Mouse (Mus musculus) hindbrain, embryonic 11.5 days (tissue): Measurements from ENCODE around the gene Akap12. TPM values are rescaled to one million over a fixed set of nuclear protein-coding genes. Genes with fewer than 3 reads are reported as not detected.

ENCODE experiments used
- ATAC-seq: fragments of 200-750 bp; cut with Nextera tagmentation; 2 replicates; pipeline ENCODE4 v1.8.0; 2017; ENCODE audit warnings: mild to moderate bottlenecking, moderate TSS enrichment, moderate library complexity; ENCODE audit not compliant: low FRiP score
- DNase-seq: peaks from one replicate; pipeline ENCODE4 v3.0.0-alpha.2; 2015; ENCODE audit warnings: low spot score
- H3K27ac ChIP-seq: fragments of 300-500 bp; sonication (generic); 2 replicates; pipeline ENCODE4 v1.5.1; 2014; ENCODE audit warnings: mild to moderate bottlenecking, low read depth, low read length
- H3K27me3 ChIP-seq: fragments of 300-500 bp; sonication (generic); 2 replicates; pipeline ENCODE4 v1.6.1; 2014; ENCODE audit warnings: mild to moderate bottlenecking, low read length, moderate library complexity, mixed read lengths; ENCODE audit not compliant: control insufficient read depth, insufficient read depth
- H3K36me3 ChIP-seq: fragments of 300-500 bp; sonication (generic); 2 replicates; pipeline ENCODE4 v1.6.1; 2014; ENCODE audit warnings: mild to moderate bottlenecking, low read length, moderate library complexity, mixed read lengths; ENCODE audit not compliant: control insufficient read depth, insufficient read depth
- H3K4me1 ChIP-seq: fragments of 300-500 bp; sonication (generic); replicated peaks from 2 replicates; pipeline ENCODE4 v1.6.1; 2014; ENCODE audit warnings: low read length, mixed read lengths; ENCODE audit not compliant: control insufficient read depth, insufficient read depth
- H3K4me2 ChIP-seq: fragments of 300-500 bp; sonication (generic); replicated peaks from 2 replicates; pipeline ENCODE4 v1.6.1; 2014; ENCODE audit warnings: mild to moderate bottlenecking, low read depth, low read length
- H3K4me3 ChIP-seq: fragments of 300-500 bp; sonication (generic); 2 replicates; pipeline ENCODE4 v1.5.1; 2014; ENCODE audit warnings: low read depth, low read length
- H3K9ac ChIP-seq: fragments of 300-500 bp; sonication (generic); 2 replicates; pipeline ENCODE4 v1.6.1; 2014; ENCODE audit warnings: low read depth, low read length
- H3K9me3 ChIP-seq: fragments of 300-500 bp; sonication (generic); 2 replicates; pipeline ENCODE4 v1.6.1; 2016; ENCODE audit warnings: low read length; ENCODE audit not compliant: control insufficient read depth
- WGBS: fragments of 180-500 bp; shearing (Covaris S2); extraction: QIAGEN DNeasy Blood & Tissue Kit; methylation state at CpG from one replicate; pipeline ENCODE4 v1.1.7; 2014; 5-methylcytosine and 5-hydroxymethylcytosine counted together
- polyA plus RNA-seq: library from polyadenylated mRNA; unstranded; fragments of >200 nt; fragmentation: Nextera tagmentation; extraction: Ambion mirVana; gene quantifications from 2 replicates; pipeline ENCODE4 v1.2.1, GENCODE M21; 2014

Gene Akap12
- polyA plus RNA-seq, 1 experiment from 2014 or later, result 65.9 TPM

- no peak for DNase-seq
- Histone ChIP-seq H3K9me3 (no peaks in the 10 kb centered on the region), H3K9ac (no peak overlapping the region), H3K4me3 (no peak overlapping the region), H3K4me1 (no peaks in the 10 kb centered on the region), H3K4me2 (no peak overlapping the region), H3K27me3 (no peaks in the 10 kb centered on the region), H3K27ac (no peak overlapping the region), H3K36me3 (no peaks in the 10 kb centered on the region)
- ATAC-seq, result no peak
- 93% methylated on average over 7 of the region's 7 CpGs for WGBS
Measured at GRCm38 (mm10) chr10:4268140-4268539, 2.0 kb downstream of the Akap12 start.

GRCm38 (mm10) chr10:4275572-4275971, 9.4 kb downstream of the Akap12 start:
- no peak overlapping the region for H3K27ac ChIP-seq
- H3K4me2 ChIP-seq, result no peak overlapping the region
- no peak overlapping the region for H3K4me3 ChIP-seq
- no peaks in the 10 kb centered on the region for H3K36me3 ChIP-seq
- no peak for ATAC-seq
- H3K27me3 ChIP-seq, result no peaks in the 10 kb centered on the region
- H3K9ac ChIP-seq, result no peak overlapping the region
- DNase-seq, result no peak
- whole genome bisulfite sequencing, result 95% methylated on average over 10 of the region's 10 CpGs
- no peaks in the 10 kb centered on the region for H3K4me1 ChIP-seq
- H3K9me3 ChIP-seq, result no peaks in the 10 kb centered on the region

GRCm38 (mm10) chr10:4276081-4276480, 9.9 kb downstream of the Akap12 start:
- no peaks in the 10 kb centered on the region for H3K4me1 ChIP-seq
- DNase-seq, result no peak
- 94% methylated on average over 13 of the region's 13 CpGs for WGBS

GRCm38 (mm10) chr10:4278041-4278440, 11.9 kb downstream of the Akap12 start:
- no peaks in the 10 kb centered on the region for H3K27me3 ChIP-seq
- no peak overlapping the region for H3K4me2 ChIP-seq
- no peak for ATAC-seq
- H3K27ac ChIP-seq, result no peak overlapping the region
- WGBS, result 80% methylated on average over 6 of the region's 6 CpGs
- H3K36me3 ChIP-seq, result no peaks in the 10 kb centered on the region
- H3K9me3 ChIP-seq, result no peaks in the 10 kb centered on the region
- H3K4me1 ChIP-seq, result no peaks in the 10 kb centered on the region
- no peak overlapping the region for H3K4me3 ChIP-seq
- DNase-seq, result no peak
- H3K9ac ChIP-seq, result no peak overlapping the region

More at GRCm38 (mm10) chr10:4276081-4276480, 9.9 kb downstream of the Akap12 start:
- Histone ChIP-seq H3K9ac (no peak overlapping the region), H3K27me3 (no peaks in the 10 kb centered on the region), H3K4me2 (no peak overlapping the region), H3K4me3 (no peak overlapping the region), H3K27ac (no peak overlapping the region), H3K9me3 (no peaks in the 10 kb centered on the region), H3K36me3 (no peaks in the 10 kb centered on the region)
- no peak for ATAC-seq

GRCm38 (mm10) chr10:4282395-4282794, 16.2 kb downstream of the Akap12 start:
- no peaks in the 10 kb centered on the region for H3K4me1 ChIP-seq
- ATAC-seq (no peak), DNase-seq (no peak)
- no peaks in the 10 kb centered on the region for H3K36me3 ChIP-seq
- WGBS, result 52% methylated on average over 4 of the region's 4 CpGs
- H3K27me3 ChIP-seq, result no peaks in the 10 kb centered on the region
- no peak overlapping the region for H3K27ac ChIP-seq
- no peaks in the 10 kb centered on the region for H3K9me3 ChIP-seq
- H3K4me2 ChIP-seq, result no peak overlapping the region
- H3K9ac ChIP-seq, result no peak overlapping the region
- H3K4me3 ChIP-seq, result no peak overlapping the region

GRCm38 (mm10) chr10:4284781-4285180, 18.6 kb downstream of the Akap12 start:
- Histone ChIP-seq H3K4me2 (no peak overlapping the region), H3K27ac (no peak overlapping the region), H3K9me3 (no peaks in the 10 kb centered on the region), H3K9ac (no peak overlapping the region), H3K27me3 (no peaks in the 10 kb centered on the region), H3K4me1 (no peaks in the 10 kb centered on the region), H3K36me3 (no peaks in the 10 kb centered on the region), H3K4me3 (no peak overlapping the region)
- 75% methylated on average over 1 of the region's 1 CpGs for WGBS
- no peak for ATAC-seq
- DNase-seq, result no peak

GRCm38 (mm10) chr10:4285752-4286151, 19.6 kb downstream of the Akap12 start:
- Histone ChIP-seq H3K4me2 (no peak overlapping the region), H3K27me3 (no peaks in the 10 kb centered on the region), H3K4me3 (no peak overlapping the region), H3K9me3 (no peaks in the 10 kb centered on the region), H3K4me1 (no peaks in the 10 kb centered on the region), H3K9ac (no peak overlapping the region), H3K27ac (no peak overlapping the region), H3K36me3 (no peaks in the 10 kb centered on the region)
- DNase-seq (no peak), ATAC-seq (no peak)
- 85% methylated on average over 8 of the region's 8 CpGs for WGBS

GRCm38 (mm10) chr10:4289171-4289570, 23.0 kb downstream of the Akap12 start:
- ATAC-seq (no peak), DNase-seq (no peak)
- H3K27ac ChIP-seq, result no peak overlapping the region
- WGBS, result 56% methylated on average over 5 of the region's 5 CpGs
- no peaks in the 10 kb centered on the region for H3K9me3 ChIP-seq
- H3K4me2 ChIP-seq, result no peak overlapping the region
- no peak overlapping the region for H3K9ac ChIP-seq
- H3K36me3 ChIP-seq, result no peaks in the 10 kb centered on the region
- H3K27me3 ChIP-seq, result no peaks in the 10 kb centered on the region
- no peak overlapping the region for H3K4me3 ChIP-seq
- no peaks in the 10 kb centered on the region for H3K4me1 ChIP-seq

GRCm38 (mm10) chr10:4289636-4290035, 23.5 kb downstream of the Akap12 start:
- Histone ChIP-seq H3K27ac (no peak overlapping the region), H3K27me3 (no peaks in the 10 kb centered on the region), H3K4me2 (no peak overlapping the region), H3K4me3 (no peak overlapping the region), H3K36me3 (no peaks in the 10 kb centered on the region), H3K4me1 (no peaks in the 10 kb centered on the region), H3K9ac (no peak overlapping the region), H3K9me3 (no peaks in the 10 kb centered on the region)
- 57% methylated on average over 3 of the region's 3 CpGs for WGBS
- ATAC-seq (no peak), DNase-seq (no peak)
